Mouse (Mus musculus) hindbrain, embryonic 15.5 days (tissue): Measurements from ENCODE around the gene Sox4. TPM values are rescaled to one million over a fixed set of nuclear protein-coding genes. Genes with fewer than 3 reads are reported as not detected.

Source experiments
- ATAC-seq: fragments of 200-750 bp; cut with Nextera tagmentation; 2 replicates; pipeline ENCODE4 v1.8.0; 2017; ENCODE audit warnings: low read depth, moderate number of reproducible peaks, moderate TSS enrichment; ENCODE audit not compliant: low FRiP score
- H3K27ac ChIP-seq: fragments of 300-500 bp; sonication (generic); replicated peaks from 2 replicates; pipeline ENCODE4 v1.5.1; 2015; ENCODE audit warnings: mild to moderate bottlenecking, inconsistent platforms
- H3K27me3 ChIP-seq: fragments of 300-500 bp; sonication (generic); 2 replicates; pipeline ENCODE4 v1.6.1; 2015; ENCODE audit warnings: control low read depth, inconsistent platforms
- H3K36me3 ChIP-seq: fragments of 300-500 bp; sonication (generic); 2 replicates; pipeline ENCODE4 v1.6.1; 2015; ENCODE audit warnings: control low read depth, inconsistent platforms
- H3K4me1 ChIP-seq: fragments of 300-500 bp; sonication (generic); replicated peaks from 2 replicates; pipeline ENCODE4 v1.6.1; 2015; ENCODE audit warnings: control low read depth, inconsistent platforms
- H3K4me2 ChIP-seq: fragments of 300-500 bp; sonication (generic); 2 replicates; pipeline ENCODE4 v1.6.1; 2015; ENCODE audit warnings: moderate library complexity, mild to moderate bottlenecking, inconsistent platforms
- H3K4me3 ChIP-seq: fragments of 300-500 bp; sonication (generic); 2 replicates; pipeline ENCODE4 v1.5.1; 2015; ENCODE audit warnings: mild to moderate bottlenecking, inconsistent platforms
- H3K9ac ChIP-seq: fragments of 300-500 bp; sonication (generic); 2 replicates; pipeline ENCODE4 v1.6.1; 2015; ENCODE audit warnings: inconsistent platforms
- H3K9me3 ChIP-seq: fragments of 300-500 bp; sonication (generic); 2 replicates; pipeline ENCODE4 v1.6.1; 2016; ENCODE audit warnings: control low read depth, inconsistent platforms
- WGBS: fragments of 180-500 bp; shearing (Covaris S2); methylation state at CpG from one replicate; pipeline ENCODE4 v1.1.7; 2015; 5-methylcytosine and 5-hydroxymethylcytosine counted together
- polyA plus RNA-seq: library from polyadenylated mRNA; unstranded; fragments of >200 nt; fragmentation: Nextera tagmentation; extraction: Ambion mirVana; gene quantifications from 2 replicates; pipeline ENCODE4 v1.2.1, GENCODE M21; 2015

Gene Sox4
- polyA plus RNA-seq, 1 experiment from 2014 or later = 161 TPM

- Histone ChIP-seq H3K36me3 (no peaks in the 10 kb centered on the region), H3K27me3 (no peaks in the 10 kb centered on the region)
- WGBS = under 1% methylated on average over 98 of the region's 98 CpGs
Measured at GRCm38 (mm10) chr13:28952576-28953571, 639 bp downstream of the Sox4 start.

GRCm38 (mm10) chr13:28951691-28952575 lies 1.6 kb downstream of the Sox4 start:
- under 1% methylated on average over 89 of the region's 92 CpGs for WGBS
- ATAC-seq = no peak
- Histone ChIP-seq H3K4me3 (peak overlapping the region; percentile 97), H3K4me2 (peak overlapping the region; percentile 55), H3K27me3 (no peaks in the 10 kb centered on the region), H3K9me3 (no peaks in the 10 kb centered on the region), H3K9ac (peak overlapping the region; percentile 100), H3K36me3 (no peaks in the 10 kb centered on the region), H3K27ac (peak overlapping the region; percentile 99), H3K4me1 (peaks cover 22% of the 10 kb centered on the region)

More at GRCm38 (mm10) chr13:28952576-28953571, 639 bp downstream of the Sox4 start:
- peak; percentile 66 for ATAC-seq
- peak overlapping the region; percentile 99 for H3K27ac ChIP-seq
- peak overlapping the region; percentile 100 for H3K9ac ChIP-seq
- H3K4me2 ChIP-seq = peak overlapping the region; percentile 55
- peaks cover 22% of the 10 kb centered on the region; the same call in 1 of the 2 replicates for H3K4me1 ChIP-seq
- no peaks in the 10 kb centered on the region for H3K9me3 ChIP-seq
- peak overlapping the region; percentile 97 for H3K4me3 ChIP-seq

GRCm38 (mm10) chr13:28950623-28951491 lies 2.7 kb downstream of the Sox4 start:
- no peaks in the 10 kb centered on the region for H3K27me3 ChIP-seq
- H3K9ac ChIP-seq = peak overlapping the region; percentile 100
- peak overlapping the region; percentile 55 for H3K4me2 ChIP-seq
- H3K36me3 ChIP-seq = no peaks in the 10 kb centered on the region
- H3K4me1 ChIP-seq = peaks cover 27% of the 10 kb centered on the region
- peak overlapping the region; percentile 97 for H3K4me3 ChIP-seq
- no peaks in the 10 kb centered on the region for H3K9me3 ChIP-seq
- ATAC-seq = no peak
- WGBS = under 1% methylated on average over 32 of the region's 32 CpGs
- peak overlapping the region; percentile 99 for H3K27ac ChIP-seq

GRCm38 (mm10) chr13:28950266-28950622 lies 3.3 kb downstream of the Sox4 start:
- peak overlapping the region; percentile 100 for H3K9ac ChIP-seq
- peaks cover 27% of the 10 kb centered on the region for H3K4me1 ChIP-seq
- H3K27me3 ChIP-seq = no peaks in the 10 kb centered on the region
- WGBS = under 1% methylated on average over 9 of the region's 9 CpGs
- peak overlapping the region; percentile 99 for H3K27ac ChIP-seq
- peak overlapping the region; percentile 55 for H3K4me2 ChIP-seq
- no peak for ATAC-seq
- H3K36me3 ChIP-seq = no peaks in the 10 kb centered on the region
- H3K9me3 ChIP-seq = no peaks in the 10 kb centered on the region
- peak overlapping the region; percentile 97 for H3K4me3 ChIP-seq

- peak overlapping the region; percentile 97 for H3K4me3 ChIP-seq
- H3K4me2 ChIP-seq = peak overlapping the region; percentile 60
- H3K27me3 ChIP-seq = no peaks in the 10 kb centered on the region
- peak overlapping the region; percentile 43 for H3K9ac ChIP-seq
- ATAC-seq = no peak
- 3% methylated on average over 11 of the region's 11 CpGs for whole genome bisulfite sequencing
- H3K4me1 ChIP-seq = peaks cover 24% of the 10 kb centered on the region
- H3K9me3 ChIP-seq = no peaks in the 10 kb centered on the region
- peak overlapping the region; percentile 88 for H3K27ac ChIP-seq
- H3K36me3 ChIP-seq = no peaks in the 10 kb centered on the region
Measured at GRCm38 (mm10) chr13:28949279-28949915, 4.1 kb downstream of the Sox4 start.

- H3K36me3 ChIP-seq = no peaks in the 10 kb centered on the region
- H3K4me1 ChIP-seq = peaks cover 20% of the 10 kb centered on the region
- H3K9me3 ChIP-seq = no peaks in the 10 kb centered on the region
- no peak for ATAC-seq
- peak overlapping the region; percentile 43 for H3K9ac ChIP-seq
- H3K4me3 ChIP-seq = peak overlapping the region; percentile 97
- no peaks in the 10 kb centered on the region for H3K27me3 ChIP-seq
- H3K27ac ChIP-seq = peak overlapping the region; percentile 88
- under 1% methylated on average over 10 of the region's 10 CpGs for WGBS
- H3K4me2 ChIP-seq = peak overlapping the region; percentile 60
Measured at GRCm38 (mm10) chr13:28948541-28948940, 5.0 kb downstream of the Sox4 start.

- Histone ChIP-seq H3K9ac (peak overlapping the region; percentile 43), H3K27ac (peak overlapping the region; percentile 88), H3K4me3 (peak overlapping the region; percentile 97), H3K4me1 (peaks cover 20% of the 10 kb centered on the region), H3K4me2 (peak overlapping the region; percentile 60), H3K27me3 (no peaks in the 10 kb centered on the region), H3K36me3 (no peaks in the 10 kb centered on the region), H3K9me3 (no peaks in the 10 kb centered on the region)
- ATAC-seq = no peak
- WGBS = 22% methylated on average over 7 of the region's 7 CpGs
Measured at GRCm38 (mm10) chr13:28947740-28948441, 5.6 kb downstream of the Sox4 start.

GRCm38 (mm10) chr13:28946565-28947135 lies 6.9 kb downstream of the Sox4 start:
- Histone ChIP-seq H3K36me3 (no peaks in the 10 kb centered on the region), H3K9me3 (no peaks in the 10 kb centered on the region), H3K4me2 (peak overlapping the region; percentile 60), H3K27ac (peak overlapping the region; percentile 78), H3K4me1 (peaks cover 20% of the 10 kb centered on the region), H3K27me3 (no peaks in the 10 kb centered on the region), H3K9ac (peak overlapping the region; percentile 20; the same call in 1 of the 2 replicates), H3K4me3 (no peak overlapping the region)
- 43% methylated on average over 8 of the region's 8 CpGs for WGBS
- peak; percentile 23; the same call in 1 of the 2 replicates for ATAC-seq

- Histone ChIP-seq H3K27me3 (no peaks in the 10 kb centered on the region), H3K9me3 (no peaks in the 10 kb centered on the region), H3K27ac (no peak overlapping the region), H3K36me3 (no peaks in the 10 kb centered on the region), H3K9ac (no peak overlapping the region), H3K4me1 (peaks cover 20% of the 10 kb centered on the region), H3K4me3 (no peak overlapping the region), H3K4me2 (no peak overlapping the region)
- no peak for ATAC-seq
- 97% methylated on average over 5 of the region's 5 CpGs for WGBS
Measured at GRCm38 (mm10) chr13:28945681-28946080, 7.8 kb downstream of the Sox4 start.

- Histone ChIP-seq H3K4me3 (no peak overlapping the region), H3K9ac (no peak overlapping the region), H3K27me3 (no peaks in the 10 kb centered on the region), H3K36me3 (no peaks in the 10 kb centered on the region), H3K9me3 (no peaks in the 10 kb centered on the region), H3K4me1 (peaks cover 15% of the 10 kb centered on the region), H3K4me2 (no peak overlapping the region), H3K27ac (no peak overlapping the region)
- no peak for ATAC-seq
- 72% methylated on average over 4 of the region's 4 CpGs for WGBS
Measured at GRCm38 (mm10) chr13:28942926-28943325, 10.6 kb downstream of the Sox4 start.
